Mouse (Mus musculus) cerebellum, postnatal 14 days (tissue): ENCODE measurements around the gene Ly6g6e.

ENCODE experiments used
- DNase-seq, 2 experiments: peaks; one replicate each; pipeline ENCODE4 v3.0.0; 2021; ENCODE audit warnings: mixed read lengths in 2 of 2

Gene Ly6g6e

GRCm38 (mm10) chr17:35077285-35077684 lies 583 bp downstream of the Ly6g6e start:
- peak in 1 of 2 experiments; percentile 33 for DNase-seq

GRCm38 (mm10) chr17:35077786-35078233 lies 1.1 kb downstream of the Ly6g6e start, which contains the start of gene Ly6g6d:
Gene Ly6g6d (minus strand): TSS chr17:35078065.
- DNase-seq, result peak; percentile 40 to 54

- no peak for DNase-seq
These were observed 3.1 kb downstream of the Ly6g6e start for GRCm38 (mm10) chr17:35079778-35080177.

GRCm38 (mm10) chr17:35080248-35080647 lies 3.5 kb downstream of the Ly6g6e start:
- DNase-seq, result no peak

GRCm38 (mm10) chr17:35080710-35081109 lies 4.0 kb downstream of the Ly6g6e start:
- DNase-seq, result no peak

- DNase-seq, result peak; percentile 61 to 75
These were observed 6.3 kb downstream of the Ly6g6e start for GRCm38 (mm10) chr17:35082841-35083576.

GRCm38 (mm10) chr17:35083929-35084497 lies 7.3 kb downstream of the Ly6g6e start:
- no peak for DNase-seq

- DNase-seq, result no peak
These were observed 8.6 kb downstream of the Ly6g6e start, which contains the start of gene Ly6g6f for GRCm38 (mm10) chr17:35085208-35085865. Gene Ly6g6f (minus strand): TSS chr17:35085610.

- peak in 1 of 2 experiments; percentile 37 for DNase-seq
These were observed 11.4 kb downstream of the Ly6g6e start for GRCm38 (mm10) chr17:35088151-35088550.

GRCm38 (mm10) chr17:35088825-35089644 lies 12.3 kb downstream of the Ly6g6e start, which contains the start of gene Abhd16a:
Gene Abhd16a (plus strand): TSS chr17:35089263.
- DNase-seq, result peak; percentile 94 to 97

GRCm38 (mm10) chr17:35090166-35090932 lies 13.6 kb downstream of the Ly6g6e start:
- peak; percentile 84 to 89 for DNase-seq

- peak in 1 of 2 experiments; percentile 45 for DNase-seq
These were observed 15.9 kb downstream of the Ly6g6e start for GRCm38 (mm10) chr17:35092403-35093198.

- no peak for DNase-seq
These were observed 18.0 kb downstream of the Ly6g6e start for GRCm38 (mm10) chr17:35094475-35095365.

GRCm38 (mm10) chr17:35096597-35096996 lies 19.9 kb downstream of the Ly6g6e start:
- DNase-seq, result no peak

GRCm38 (mm10) chr17:35097164-35097655 lies 20.5 kb downstream of the Ly6g6e start:
- DNase-seq, result peak; percentile 74 to 80

- no peak for DNase-seq
These were observed 23.6 kb downstream of the Ly6g6e start for GRCm38 (mm10) chr17:35100196-35100765.

GRCm38 (mm10) chr17:35101161-35101560 lies 24.5 kb downstream of the Ly6g6e start:
- no peak for DNase-seq

GRCm38 (mm10) chr17:35102299-35102698 lies 25.6 kb downstream of the Ly6g6e start:
- peak in 1 of 2 experiments; percentile 59 for DNase-seq

- DNase-seq, result peak in 1 of 2 experiments; percentile 34
These were observed 26.6 kb downstream of the Ly6g6e start for GRCm38 (mm10) chr17:35103221-35103690.
